Mouse (Mus musculus): Measurements from ENCODE around the gene Slc27a1.

Gene Slc27a1

DNA sequence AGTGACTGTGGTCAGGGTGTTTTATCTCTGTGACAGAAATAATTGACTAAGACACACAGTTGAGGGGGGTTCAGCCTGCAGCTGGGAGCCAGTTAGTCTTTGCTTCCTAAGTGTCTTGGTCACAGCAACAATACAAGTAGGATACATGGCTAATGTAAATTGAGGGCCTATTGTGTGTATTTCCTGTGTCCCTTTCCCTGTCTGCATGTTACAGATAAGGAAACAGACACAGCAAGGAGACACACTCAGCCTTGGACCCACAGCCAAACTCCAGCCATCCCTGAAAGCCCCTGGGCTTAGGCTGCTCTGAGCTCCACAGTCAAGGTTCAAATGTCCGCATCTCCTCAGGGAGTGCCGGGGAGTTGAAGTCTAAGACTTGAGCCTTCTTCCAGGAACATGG lies 14.0 kb upstream of the Slc27a1 start:
- DNase-seq (ENCODE audit: low spot score in 2 of 2) = no peak

DNA sequence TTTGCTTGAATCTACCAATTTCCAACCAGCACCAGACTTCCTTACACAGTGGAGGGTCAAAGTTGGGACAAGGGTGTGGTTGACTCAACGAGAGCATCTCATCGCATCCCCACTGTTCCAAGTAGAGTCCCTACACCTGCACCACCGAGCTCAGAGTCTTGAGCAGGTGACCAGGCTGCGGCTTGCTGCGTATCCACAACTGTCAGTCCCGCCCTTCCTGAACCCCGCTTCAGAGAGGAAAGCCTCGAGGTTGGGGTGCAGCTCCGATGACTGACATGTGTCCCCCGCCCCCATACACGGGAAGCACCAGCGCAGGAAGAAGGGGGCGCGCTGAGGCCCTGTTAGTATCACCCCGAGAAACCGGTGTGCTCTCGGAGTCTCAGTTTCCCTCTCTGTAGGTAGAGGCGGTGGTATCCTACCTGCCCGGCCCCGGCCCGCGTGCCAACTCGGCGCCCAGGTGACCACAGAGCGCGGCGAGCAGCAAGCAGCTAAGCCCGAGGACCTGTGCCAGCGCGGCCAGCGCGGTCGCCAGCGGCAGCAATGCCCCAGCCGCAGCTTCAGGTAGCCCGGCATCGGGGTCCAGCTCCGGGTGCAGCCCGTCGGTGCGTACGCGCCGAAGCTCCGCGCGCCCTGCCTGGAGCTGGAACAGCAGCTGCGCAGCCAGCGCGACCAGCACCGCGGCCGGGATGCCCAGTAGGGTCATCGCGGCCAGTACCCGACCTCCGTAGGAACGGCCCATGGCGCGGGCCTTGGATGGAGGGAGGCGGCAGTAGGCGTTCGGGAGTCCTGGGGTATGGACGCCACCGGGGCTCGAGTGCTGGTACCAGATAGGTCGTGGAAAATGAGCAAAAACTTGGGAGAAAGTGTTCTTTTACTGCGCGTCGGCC lies 10.4 kb upstream of the Slc27a1 start, which contains the start of gene Tmem221:
TSS of gene Tmem221 (minus strand) at position 801 of the 887 bp plus-strand sequence.
- DNase-seq (ENCODE audit: low spot score in 2 of 2) = peak; percentile 68 to 74

DNA sequence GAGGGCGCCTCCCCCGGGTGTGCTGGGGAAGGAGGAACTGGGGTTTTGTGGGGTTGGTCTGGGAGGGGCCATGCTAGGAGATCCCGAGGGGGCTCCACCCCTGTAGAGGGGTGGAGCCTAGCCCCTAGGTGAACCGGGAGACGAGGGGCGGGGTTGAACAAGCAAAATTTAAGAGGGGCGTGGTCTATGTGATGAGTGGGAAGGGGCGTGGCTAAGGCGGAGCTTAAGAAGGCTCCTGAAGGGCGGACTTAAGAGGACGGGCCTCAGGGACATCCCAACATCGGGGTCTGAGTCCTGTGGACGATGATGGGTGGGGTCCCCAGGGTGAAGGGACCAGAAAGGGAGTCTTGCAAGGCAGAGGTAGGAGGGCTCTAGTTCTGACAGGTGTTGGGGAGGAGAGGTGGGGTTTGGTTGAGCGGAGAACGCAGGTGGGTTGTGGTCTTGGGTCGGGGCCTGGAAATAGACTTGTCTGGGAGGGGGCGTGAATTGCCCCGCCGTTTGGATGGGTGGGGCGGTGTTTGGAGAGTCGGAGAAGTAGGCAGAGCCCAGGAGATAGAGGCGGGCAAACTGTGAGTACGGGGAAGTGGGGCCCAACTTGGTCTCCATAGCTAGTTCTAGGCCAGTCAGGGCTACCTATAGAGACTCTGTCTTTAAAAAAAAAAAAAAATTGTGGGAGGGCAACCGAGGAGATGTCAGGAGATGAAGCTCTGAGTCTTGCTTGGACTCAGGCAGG lies 9.6 kb upstream of the Slc27a1 start:
- peak; percentile 84 for DNase-seq (ENCODE audit: low spot score in 2 of 2)

DNA sequence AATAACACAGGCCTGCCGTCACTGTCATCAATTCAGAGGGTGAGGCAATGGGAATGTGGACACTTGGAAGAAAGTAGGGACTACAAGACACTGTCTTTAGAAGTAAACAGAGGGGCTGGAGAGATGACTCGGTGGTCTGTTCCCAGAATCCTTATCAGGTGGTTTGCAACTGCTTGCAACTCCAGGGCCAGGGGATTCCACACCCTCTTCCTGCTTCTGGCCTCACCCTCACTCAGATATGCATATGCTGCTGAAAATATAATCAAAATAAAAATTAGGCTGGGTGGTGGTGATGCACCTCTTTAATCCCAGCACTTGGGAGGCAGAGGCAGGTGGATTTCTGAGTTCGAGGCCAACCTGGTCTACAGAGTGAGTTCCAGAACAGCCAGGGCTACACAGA lies 8.6 kb upstream of the Slc27a1 start:
- no peak for DNase-seq (ENCODE audit: low spot score in 2 of 2)

DNA sequence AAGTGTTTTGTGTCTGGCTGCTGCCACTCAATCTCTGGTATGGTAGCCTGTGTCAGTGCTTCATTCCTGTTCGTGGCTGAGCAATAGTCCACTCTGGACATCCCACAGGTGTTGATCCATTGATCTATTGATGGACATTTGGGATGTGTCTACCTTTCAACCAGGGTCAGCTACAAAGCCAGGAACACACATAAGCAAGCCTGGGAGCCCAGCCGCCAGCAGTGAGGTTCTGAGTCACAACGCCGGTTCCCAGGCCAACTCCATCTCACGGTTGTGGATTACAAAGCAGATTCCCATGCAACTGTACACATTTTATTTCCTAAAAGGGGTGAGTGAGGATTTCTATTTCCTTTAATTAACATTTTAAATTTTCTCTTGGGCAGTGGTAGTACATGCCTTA lies 7.9 kb upstream of the Slc27a1 start:
- DNase-seq (ENCODE audit: low spot score in 2 of 2) = no peak

DNA sequence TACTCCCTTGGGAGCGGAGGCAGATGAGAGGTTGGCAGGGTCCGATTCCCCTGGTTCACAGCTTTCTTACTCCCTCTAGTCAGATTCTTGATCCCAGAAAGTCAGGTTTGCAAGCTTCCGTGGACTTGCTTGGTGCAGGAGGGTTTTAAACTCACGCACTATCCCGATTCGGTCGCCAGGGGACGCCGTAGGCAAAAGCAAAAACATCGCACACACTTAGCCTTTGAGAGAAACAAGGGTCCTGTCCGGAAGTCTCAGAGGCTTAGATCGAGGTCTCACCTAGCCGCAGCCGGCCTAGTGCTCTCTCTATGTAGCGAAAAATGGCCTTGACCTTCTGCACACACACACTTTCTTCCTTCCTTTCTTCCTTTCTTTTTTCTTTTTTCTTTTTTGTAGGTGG lies 7.3 kb upstream of the Slc27a1 start:
- DNase-seq (ENCODE audit: low spot score in 2 of 2) = peak; percentile 48 to 73

DNA sequence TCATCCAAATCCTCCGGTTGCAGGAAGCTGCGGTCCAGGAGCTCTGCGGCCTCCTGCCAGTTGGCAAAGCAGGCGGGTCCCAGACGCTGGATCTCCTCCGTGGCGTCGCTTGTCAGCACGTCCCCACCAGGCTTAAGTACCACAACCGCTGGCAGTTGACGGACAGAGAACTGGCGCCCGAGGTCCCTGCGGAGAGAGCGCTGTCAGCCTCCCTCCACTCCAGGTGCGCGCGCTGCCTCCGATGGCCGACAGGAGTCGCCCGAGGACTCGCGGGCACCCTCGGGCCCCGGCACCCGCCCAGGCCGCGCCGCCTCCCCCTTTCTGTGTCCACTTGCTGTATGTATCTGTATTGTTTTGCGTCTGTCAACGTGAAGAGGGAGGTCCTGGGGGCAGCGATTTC lies 5.9 kb upstream of the Slc27a1 start:
- peak; percentile 73 to 90 for DNase-seq (ENCODE audit: low spot score in 2 of 2)

DNA sequence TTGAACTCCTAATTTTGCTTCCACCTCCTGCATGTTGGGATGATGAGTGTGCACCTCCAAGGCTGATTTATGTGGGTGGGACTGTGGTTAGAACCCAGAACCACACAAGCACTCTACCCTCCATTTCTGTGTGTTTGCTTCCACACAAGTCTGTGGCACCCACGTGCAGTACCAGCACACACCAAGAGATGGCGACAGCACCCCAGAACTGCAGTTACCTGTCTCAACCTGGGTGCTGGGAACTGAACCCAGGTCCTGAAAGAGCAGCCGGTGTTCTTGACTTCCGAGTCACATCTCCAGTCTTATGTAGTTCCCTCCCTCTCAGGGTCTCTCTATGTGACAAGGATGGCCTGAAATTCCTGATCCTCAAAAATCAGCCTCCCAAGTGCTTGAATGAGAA lies 4.7 kb upstream of the Slc27a1 start:
- no peak for DNase-seq (ENCODE audit: low spot score in 2 of 2)

DNA sequence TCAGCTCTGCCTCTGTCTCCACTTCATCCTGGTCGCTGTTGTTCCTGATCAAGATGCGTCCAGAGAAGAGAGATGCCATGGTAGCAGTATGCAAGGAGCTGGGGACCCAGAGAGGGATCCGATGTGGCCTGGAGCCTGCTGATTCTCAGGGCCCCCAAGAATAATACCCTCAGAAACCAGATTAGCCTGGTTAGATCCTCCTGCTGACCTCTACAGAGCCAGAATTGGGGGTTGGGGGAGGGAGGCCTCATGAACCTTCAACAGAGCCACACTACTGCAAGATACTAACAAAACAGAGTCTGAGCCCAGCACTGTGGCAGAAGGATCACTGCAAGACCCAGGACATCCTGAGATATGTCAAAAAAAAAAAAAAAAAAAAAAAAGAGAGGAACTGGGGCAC lies 2.2 kb upstream of the Slc27a1 start, which contains the start of gene Nxnl1:
TSS of gene Nxnl1 (minus strand) at position 101 of the 400 bp plus-strand sequence.
- DNase-seq (ENCODE audit: low spot score in 2 of 2) = no peak

DNA sequence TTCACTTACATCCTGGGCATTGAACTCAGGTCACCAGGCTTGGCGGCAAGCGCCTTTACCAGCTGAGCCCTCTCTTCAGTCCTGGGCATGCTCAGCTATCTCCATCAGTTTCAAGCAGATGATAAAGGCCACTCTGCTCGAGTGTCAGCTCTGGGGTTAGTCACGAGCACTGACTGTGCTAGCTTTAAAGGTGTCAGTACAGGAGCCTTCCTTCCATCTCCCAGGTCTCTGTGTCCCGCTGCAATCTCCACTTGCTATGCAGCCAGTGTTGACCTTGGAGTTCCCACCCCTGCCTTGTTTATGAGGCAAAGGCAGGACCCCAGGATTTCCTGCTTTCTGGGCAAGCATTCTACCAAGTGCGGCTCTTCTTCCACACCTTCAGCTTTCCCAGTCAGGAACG lies 1.1 kb upstream of the Slc27a1 start:
- no peak for DNase-seq (ENCODE audit: low spot score in 2 of 2)

DNA sequence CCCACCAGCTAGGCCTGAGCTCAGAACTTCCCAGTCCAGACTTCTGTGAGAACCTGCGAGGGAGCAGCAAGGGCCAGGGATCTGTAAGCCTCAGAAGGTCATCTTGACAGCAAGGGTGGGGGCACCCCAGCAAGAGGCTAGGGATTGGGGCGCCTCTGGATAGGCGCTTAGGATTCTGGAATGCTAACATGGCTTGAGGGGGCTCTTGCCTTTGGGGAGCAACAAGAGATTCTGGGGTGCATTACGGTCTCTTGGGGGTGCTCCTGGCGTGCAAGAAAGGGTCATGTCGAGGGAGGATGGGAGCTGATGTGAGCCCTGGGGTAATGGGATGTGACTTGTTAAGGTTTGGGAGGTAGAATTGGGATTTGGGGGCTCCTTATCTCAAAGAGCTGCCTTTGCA lies 259 bp downstream of the Slc27a1 start:
- DNase-seq (ENCODE audit: low spot score in 2 of 2) = no peak

DNA sequence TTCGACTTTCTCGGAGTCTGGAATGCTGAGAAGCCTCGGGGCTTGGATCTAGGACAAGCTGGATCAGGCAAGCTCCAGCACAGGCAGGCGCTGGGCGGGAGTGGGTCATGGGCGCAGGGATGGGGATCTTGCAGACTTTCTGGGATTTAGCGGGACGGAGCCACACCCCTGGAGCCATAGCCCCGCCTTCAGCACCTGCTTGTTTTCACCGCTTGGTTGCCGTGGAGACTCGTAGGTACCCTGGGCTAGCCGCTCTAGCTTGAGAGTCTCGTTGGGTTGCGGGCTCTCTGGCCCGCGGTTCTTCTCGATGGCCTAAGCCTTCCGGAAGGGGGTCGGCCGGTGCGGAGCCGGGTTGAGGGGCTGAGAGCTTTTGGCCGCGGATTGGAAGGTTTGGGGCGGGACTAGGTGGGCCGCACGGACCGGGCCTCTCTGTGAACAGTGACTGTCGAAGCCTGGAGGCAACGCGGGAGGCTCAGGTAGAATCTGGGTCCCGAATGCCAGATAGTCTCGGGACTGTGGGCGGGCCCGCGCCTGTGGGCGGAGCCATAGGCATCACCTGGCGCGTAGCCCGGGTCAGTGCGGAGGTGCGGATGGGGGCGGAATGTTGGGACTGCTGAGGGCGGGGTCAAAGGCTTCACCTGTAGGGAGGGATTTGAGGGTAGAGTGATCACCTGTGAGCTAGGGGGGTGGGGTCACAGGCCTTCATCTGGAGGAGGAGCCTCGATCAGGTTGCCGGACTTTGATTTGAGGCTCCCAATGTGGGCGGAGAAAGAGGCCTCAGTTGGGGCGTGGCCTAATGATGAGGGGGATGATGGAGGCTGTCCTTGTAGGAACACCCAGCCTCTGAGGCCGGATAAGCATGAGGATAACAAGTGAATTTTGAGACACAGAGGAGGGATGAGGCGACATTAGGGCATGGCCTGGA lies 946 bp downstream of the Slc27a1 start:
- peak in 1 of 2 experiments; percentile 45 for DNase-seq (ENCODE audit: low spot score in 2 of 2)

DNA sequence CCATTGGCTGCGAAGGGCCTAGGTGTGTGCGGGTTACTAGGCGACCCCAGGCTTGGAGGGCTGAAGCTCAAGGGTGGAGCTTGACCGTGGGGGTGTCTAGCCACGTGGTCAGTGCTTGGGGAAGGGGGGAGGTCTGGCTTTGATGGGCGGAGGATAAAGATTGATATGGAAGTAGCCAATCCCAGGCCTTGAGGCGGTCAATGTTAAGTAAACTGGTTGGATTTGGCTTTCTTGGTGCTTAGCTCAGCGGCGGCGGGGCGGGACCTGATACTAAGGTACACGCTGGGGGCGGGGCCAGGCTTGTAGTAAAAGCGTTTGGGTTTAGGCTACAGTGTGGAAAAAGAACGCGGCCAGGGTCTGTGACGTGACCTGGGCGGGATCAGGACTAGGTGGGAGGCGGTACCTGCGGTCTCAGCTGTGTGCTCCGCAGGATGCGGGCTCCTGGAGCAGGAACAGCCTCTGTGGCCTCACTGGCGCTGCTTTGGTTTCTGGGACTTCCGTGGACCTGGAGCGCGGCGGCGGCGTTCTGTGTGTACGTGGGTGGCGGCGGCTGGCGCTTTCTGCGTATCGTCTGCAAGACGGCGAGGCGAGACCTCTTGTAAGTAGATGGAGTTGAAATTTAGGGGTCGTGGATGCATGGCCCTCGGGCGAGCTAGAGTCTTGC lies 1.7 kb downstream of the Slc27a1 start:
- DNase-seq (ENCODE audit: low spot score in 2 of 2) = peak; percentile 83 to 84

DNA sequence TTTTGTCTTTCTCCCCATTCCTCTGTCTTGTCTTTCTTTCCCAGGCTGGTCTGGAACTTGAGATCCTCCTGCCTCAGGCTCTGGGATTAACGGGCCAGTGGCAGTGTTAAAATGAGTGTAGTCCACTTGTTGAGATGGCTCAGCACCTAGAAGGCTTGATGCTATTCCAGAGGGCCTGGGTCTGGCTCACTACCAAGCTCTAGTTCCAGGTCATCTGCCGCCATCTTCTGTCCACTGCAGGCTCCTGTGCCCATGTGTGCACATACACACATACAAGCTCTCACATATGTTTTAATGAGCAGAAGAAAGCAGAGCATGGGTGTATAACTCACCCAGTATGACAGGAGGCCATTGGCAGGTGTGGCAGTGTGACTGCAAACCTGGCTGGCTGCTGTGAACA lies 3.4 kb downstream of the Slc27a1 start:
- DNase-seq (ENCODE audit: low spot score in 2 of 2) = no peak

DNA sequence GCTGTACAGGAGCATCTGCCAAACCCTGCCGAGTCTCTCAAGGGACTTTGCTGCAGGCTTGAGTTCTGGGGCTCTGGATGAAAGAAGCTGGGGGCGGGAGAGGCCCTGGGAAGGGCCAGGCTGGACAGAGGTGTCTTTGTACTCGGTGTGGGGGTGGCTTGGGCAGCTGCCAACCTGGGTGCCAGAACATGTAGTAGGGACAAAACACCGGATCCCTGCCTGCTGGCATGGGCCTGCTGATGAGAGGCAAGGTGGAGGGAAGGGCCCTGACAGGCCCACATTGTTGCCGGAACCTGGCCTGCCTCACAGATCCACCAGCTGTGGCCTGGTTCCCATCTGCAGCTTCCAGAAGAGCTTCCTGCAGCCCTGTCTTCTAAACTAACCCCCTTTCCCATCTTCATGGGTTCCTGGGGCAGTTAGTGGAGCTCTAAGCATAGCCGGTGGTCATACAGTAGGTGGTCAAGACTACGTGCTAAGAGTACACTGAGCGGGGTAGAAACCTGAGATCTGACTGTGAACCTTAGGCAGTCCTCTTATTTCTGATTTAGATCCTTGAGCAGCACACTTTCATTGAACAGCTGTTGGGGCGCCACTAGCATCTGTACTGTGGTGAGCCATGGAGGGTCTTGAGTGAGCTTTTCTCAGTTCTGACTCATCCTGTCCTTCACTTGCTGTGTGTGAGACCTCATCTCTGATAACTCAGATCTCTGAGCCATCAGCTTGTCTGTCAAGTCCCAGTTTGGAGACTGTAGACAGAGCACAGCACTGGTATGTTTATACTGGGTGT lies 4.4 kb downstream of the Slc27a1 start:
- DNase-seq (ENCODE audit: low spot score in 2 of 2) = no peak

DNA sequence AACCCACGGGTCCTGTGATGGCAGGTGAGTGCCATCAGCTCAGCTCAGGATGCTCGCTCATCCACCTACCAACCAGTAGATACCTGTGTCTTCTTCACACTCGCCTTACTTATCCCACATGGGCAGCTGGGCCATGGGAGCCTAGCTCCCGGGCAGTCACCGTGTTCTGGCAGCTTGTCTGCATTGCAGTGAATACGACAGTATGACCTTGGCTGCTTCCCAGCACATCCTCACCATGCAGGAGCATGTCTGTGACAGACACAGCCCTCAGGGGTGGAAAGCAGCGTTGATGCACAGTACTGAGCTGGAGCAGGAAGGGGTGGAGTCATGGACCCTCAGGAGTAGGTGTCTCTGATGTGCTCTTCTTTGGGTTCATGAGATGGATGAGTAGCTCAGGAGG lies 5.7 kb downstream of the Slc27a1 start:
- DNase-seq (ENCODE audit: low spot score in 2 of 2) = no peak

DNA sequence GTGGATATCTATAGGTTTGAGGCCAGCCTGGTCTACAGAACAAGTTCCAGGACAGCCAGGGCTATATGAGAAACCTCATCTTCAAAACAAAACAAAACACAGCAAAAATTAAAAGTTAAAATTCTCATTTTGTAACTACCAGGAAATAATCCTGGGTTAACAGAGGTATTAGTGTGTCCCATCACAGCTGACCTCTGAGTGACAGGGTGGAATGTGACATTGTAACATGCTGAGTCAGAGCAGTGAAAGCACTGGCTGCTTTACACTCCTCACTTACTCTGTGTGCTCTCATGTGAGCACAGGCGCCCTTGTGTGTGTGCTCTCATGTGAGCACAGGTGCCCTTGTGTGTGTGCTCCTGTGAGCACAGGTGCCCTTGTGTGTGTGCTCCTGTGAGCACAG lies 6.3 kb downstream of the Slc27a1 start:
- DNase-seq (ENCODE audit: low spot score in 2 of 2) = no peak

DNA sequence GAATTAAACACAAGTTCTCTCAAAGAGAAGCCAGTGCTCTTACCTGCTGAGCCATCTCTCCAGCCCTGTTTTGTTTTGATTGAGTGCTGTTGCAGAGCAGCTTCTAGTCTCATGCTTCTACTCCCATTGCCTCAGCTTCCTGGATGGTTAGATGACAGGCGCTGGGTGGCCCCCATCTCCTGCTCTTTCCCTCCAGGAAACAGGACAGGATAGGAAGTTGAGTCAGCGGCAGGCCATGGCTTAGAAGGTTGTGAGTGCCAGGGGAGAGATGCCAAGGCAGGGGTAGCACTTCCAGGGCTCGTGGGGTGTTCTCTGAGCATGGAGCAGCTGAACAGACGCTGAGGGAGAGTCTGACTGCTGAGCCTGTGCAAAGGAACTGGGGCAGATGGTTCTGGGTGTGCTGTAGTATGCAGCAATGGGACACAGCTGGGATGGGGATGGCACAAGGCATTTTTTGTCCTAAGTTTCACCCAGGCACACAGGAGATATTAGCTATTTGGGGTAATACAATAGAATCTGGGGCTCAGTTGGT lies 9.2 kb downstream of the Slc27a1 start:
- DNase-seq (ENCODE audit: low spot score in 2 of 2) = no peak

DNA sequence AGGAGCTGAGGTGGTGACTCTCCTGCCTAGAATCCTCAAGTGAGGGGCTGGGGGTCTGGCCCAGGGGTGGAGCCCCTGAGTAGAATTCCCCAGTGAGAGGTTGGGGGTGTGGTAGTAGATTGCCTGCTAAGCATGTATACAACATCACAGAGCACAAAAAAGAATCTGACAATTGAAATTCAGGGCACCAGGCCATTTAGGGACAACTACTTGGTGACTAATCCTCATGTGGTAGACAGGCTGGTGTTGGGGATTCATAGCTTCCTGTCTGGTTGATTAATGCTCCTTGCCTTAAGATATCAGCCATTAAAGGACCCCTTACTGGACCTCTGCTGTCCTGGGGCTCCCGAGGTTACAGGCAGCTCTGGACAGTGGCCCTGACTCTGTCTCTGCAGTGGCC lies 10.3 kb downstream of the Slc27a1 start:
- no peak for DNase-seq (ENCODE audit: low spot score in 2 of 2)

DNA sequence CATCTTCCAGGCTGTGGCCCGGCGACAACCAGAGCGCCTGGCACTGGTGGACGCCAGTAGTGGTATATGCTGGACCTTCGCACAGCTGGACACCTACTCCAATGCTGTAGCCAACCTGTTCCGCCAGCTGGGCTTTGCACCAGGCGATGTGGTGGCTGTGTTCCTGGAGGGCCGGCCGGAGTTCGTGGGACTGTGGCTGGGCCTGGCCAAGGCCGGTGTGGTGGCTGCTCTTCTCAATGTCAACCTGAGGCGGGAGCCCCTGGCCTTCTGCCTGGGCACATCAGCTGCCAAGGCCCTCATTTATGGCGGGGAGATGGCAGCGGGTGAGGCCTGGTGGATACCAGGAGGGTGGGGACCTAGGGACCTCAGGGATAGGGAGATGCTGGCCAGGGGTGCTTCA lies 10.8 kb downstream of the Slc27a1 start:
- DNase-seq (ENCODE audit: low spot score in 2 of 2) = no peak

All from thymus, postnatal 10 days (tissue).